Mouse (Mus musculus) megakaryocyte, embryonic 14.5 days (primary cell): ENCODE measurements around the gene Syngr3.

ENCODE experiments used
- FLI1 ChIP-seq: IDR thresholded peaks from 2 replicates; pipeline ENCODE4 v1.6.1; 2012; ENCODE audit warnings: low read length, inconsistent platforms, mixed read lengths
- GATA1 ChIP-seq: IDR thresholded peaks from 3 replicates; pipeline ENCODE4 v1.6.1; 2012; ENCODE audit warnings: mixed read lengths, low read length, inconsistent platforms, borderline replicate concordance

- TF ChIP-seq FLI1 (no peak), GATA1 (no peak)
Observed at GRCm38 (mm10) chr17:24667416-24667815, 22.3 kb downstream of the Syngr3 start.
